Mouse (Mus musculus) liver, embryonic 14.5 days (tissue): Measurements from ENCODE around the gene Havcr1. TPM values are rescaled to one million over a fixed set of nuclear protein-coding genes. Genes with fewer than 3 reads are reported as not detected.

Source experiments
- ATAC-seq: fragments of 200-750 bp; cut with Nextera tagmentation; 2 replicates; pipeline ENCODE4 v1.8.0; 2017; ENCODE audit warnings: moderate number of reproducible peaks, mild to moderate bottlenecking, moderate library complexity; ENCODE audit not compliant: insufficient read depth
- DNase-seq, 3 experiments: peaks; one replicate each; pipeline ENCODE4 v3.0.0-alpha.2; 2012 to 2013; ENCODE audit warnings: low read depth in 3 of 3, low spot score in 3 of 3
- H3K27ac ChIP-seq: fragments of 300-500 bp; sonication (generic); 2 replicates; pipeline ENCODE4 v1.5.1; 2014; ENCODE audit warnings: moderate library complexity, mild to moderate bottlenecking, control low read depth, inconsistent platforms
- H3K27me3 ChIP-seq: fragments of 300-500 bp; sonication (generic); 2 replicates; pipeline ENCODE4 v1.6.1; 2014; ENCODE audit warnings: mild to moderate bottlenecking, low read length, moderate library complexity; ENCODE audit not compliant: control insufficient read depth, insufficient read depth
- H3K36me3 ChIP-seq: fragments of 300-500 bp; sonication (generic); replicated peaks from 2 replicates; pipeline ENCODE4 v1.6.1; 2014; ENCODE audit warnings: low read depth; ENCODE audit not compliant: control insufficient read depth, insufficient read depth
- H3K4me1 ChIP-seq, 2 experiments: fragments of 200-500 bp in 1 of 2; fragments of 300-500 bp in 1 of 2; sonication (generic) in 1 of 2; replicated peaks; 2 replicates each; pipeline ENCODE4 v1.6.1; 2012 to 2014; ENCODE audit warnings: antibody characterized with exemption in 1 of 2, inconsistent platforms in 1 of 2, low read length in 1 of 2; ENCODE audit not compliant: control insufficient read depth in 2 of 2, insufficient read depth in 2 of 2
- H3K4me2 ChIP-seq: fragments of 300-500 bp; sonication (generic); 2 replicates; pipeline ENCODE4 v1.6.1; 2014; ENCODE audit warnings: low read depth, mild to moderate bottlenecking, control low read depth, moderate library complexity
- H3K4me3 ChIP-seq, 2 experiments: fragments of 200-500 bp in 1 of 2; fragments of 300-500 bp in 1 of 2; sonication (generic) in 1 of 2; 2 replicates each; pipeline ENCODE4 v1.5.1; 2012 to 2014; ENCODE audit warnings: low read depth in 2 of 2, low read length in 2 of 2, mild to moderate bottlenecking in 2 of 2, control low read depth in 1 of 2, inconsistent platforms in 1 of 2, moderate library complexity in 1 of 2; ENCODE audit not compliant: insufficient read depth in 1 of 2
- H3K9ac ChIP-seq: fragments of 300-500 bp; sonication (generic); replicated peaks from 2 replicates; pipeline ENCODE4 v1.6.1; 2014; ENCODE audit warnings: mild to moderate bottlenecking, control low read depth, moderate library complexity
- H3K9me3 ChIP-seq: fragments of 300-500 bp; sonication (generic); 2 replicates; pipeline ENCODE4 v1.6.1; 2016; ENCODE audit warnings: low read length, mixed read lengths; ENCODE audit not compliant: control insufficient read depth
- CTCF ChIP-seq: IDR thresholded peaks from 2 replicates; pipeline ENCODE4 v1.5.1; 2016; ENCODE audit warnings: antibody characterized with exemption, low read depth, control low read depth
- EP300 ChIP-seq: IDR thresholded peaks from 2 replicates; pipeline ENCODE4 v1.6.1; 2016; ENCODE audit warnings: antibody characterized with exemption, low read depth
- WGBS: fragments of 180-500 bp; shearing (Covaris S2); extraction: QIAGEN DNeasy Blood & Tissue Kit; methylation state at CpG from one replicate; pipeline ENCODE4 v1.1.7; 2014; ENCODE audit not compliant: insufficient replicate concordance; 5-methylcytosine and 5-hydroxymethylcytosine counted together
- polyA plus RNA-seq, 2 experiments: library from polyadenylated mRNA; depleted of rRNA in 1 of 2; stranded (reverse) in 1 of 2; unstranded in 1 of 2; fragments of >200 nt; fragmentation: Nextera tagmentation in 1 of 2; extraction: Ambion mirVana in 1 of 2; gene quantifications; 2 replicates each; pipeline versions ENCODE4 v1.2.1 to v1.2.3; 2012 to 2014

Havcr1 gene
- polyA plus RNA-seq, 2 experiments = not detected

DNA sequence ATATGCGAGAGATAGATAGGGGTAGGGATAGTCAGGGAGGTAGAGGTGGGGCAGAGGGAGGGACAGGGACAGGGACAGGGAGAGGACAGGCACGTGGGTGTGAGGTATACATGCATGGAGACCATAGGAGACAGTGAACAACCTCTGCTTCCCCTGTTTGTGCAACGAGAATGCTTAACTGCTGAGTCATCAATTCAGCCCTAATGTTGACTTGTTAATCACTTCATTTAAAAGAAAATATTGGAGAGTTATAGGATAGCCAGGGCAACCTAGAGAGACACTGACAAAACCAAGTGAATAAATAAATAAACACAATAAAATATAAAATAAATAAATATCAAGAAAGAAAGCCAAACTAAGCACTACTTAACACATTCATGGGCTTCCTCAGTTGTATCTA, 42.0 kb downstream of the Havcr1 start:
- no peak overlapping the region for H3K9ac ChIP-seq
- no peaks in the 10 kb centered on the region for H3K36me3 ChIP-seq
- H3K27me3 ChIP-seq = no peaks in the 10 kb centered on the region
- TF ChIP-seq EP300 = no peak
- no peak for TF ChIP-seq CTCF
- H3K4me2 ChIP-seq = no peak overlapping the region
- H3K9me3 ChIP-seq = no peaks in the 10 kb centered on the region
- no peak for ATAC-seq
- no peak overlapping the region for H3K27ac ChIP-seq
- no peak overlapping the region for H3K4me3 ChIP-seq
- DNase-seq = no peak
- 47% methylated on average over 3 of the region's 3 CpGs for WGBS
- no peaks in the 10 kb centered on the region for H3K4me1 ChIP-seq

- DNase-seq = no peak
- no peak overlapping the region for H3K4me2 ChIP-seq
- 56% methylated on average over 2 of the region's 2 CpGs for WGBS
- H3K4me1 ChIP-seq = no peaks in the 10 kb centered on the region
- no peaks in the 10 kb centered on the region for H3K27me3 ChIP-seq
- ATAC-seq = no peak
- TF ChIP-seq EP300 (no peak), CTCF (no peak)
- H3K9ac ChIP-seq = no peak overlapping the region
- no peak overlapping the region for H3K4me3 ChIP-seq
- no peaks in the 10 kb centered on the region for H3K9me3 ChIP-seq
- H3K27ac ChIP-seq = no peak overlapping the region
- no peaks in the 10 kb centered on the region for H3K36me3 ChIP-seq
Measured at GRCm38 (mm10) chr11:46779811-46780210, 44.9 kb downstream of the Havcr1 start.

- Histone ChIP-seq H3K27me3 (no peaks in the 10 kb centered on the region), H3K4me3 (no peak overlapping the region), H3K4me1 (no peaks in the 10 kb centered on the region), H3K4me2 (no peak overlapping the region), H3K36me3 (no peaks in the 10 kb centered on the region), H3K27ac (no peak overlapping the region), H3K9ac (no peak overlapping the region), H3K9me3 (no peaks in the 10 kb centered on the region)
- TF ChIP-seq EP300 (no peak), CTCF (no peak)
- DNase-seq (no peak), ATAC-seq (no peak)
- 70% methylated on average over 2 of the region's 2 CpGs for WGBS
Measured at GRCm38 (mm10) chr11:46804440-46804839, 69.6 kb downstream of the Havcr1 start.

DNA sequence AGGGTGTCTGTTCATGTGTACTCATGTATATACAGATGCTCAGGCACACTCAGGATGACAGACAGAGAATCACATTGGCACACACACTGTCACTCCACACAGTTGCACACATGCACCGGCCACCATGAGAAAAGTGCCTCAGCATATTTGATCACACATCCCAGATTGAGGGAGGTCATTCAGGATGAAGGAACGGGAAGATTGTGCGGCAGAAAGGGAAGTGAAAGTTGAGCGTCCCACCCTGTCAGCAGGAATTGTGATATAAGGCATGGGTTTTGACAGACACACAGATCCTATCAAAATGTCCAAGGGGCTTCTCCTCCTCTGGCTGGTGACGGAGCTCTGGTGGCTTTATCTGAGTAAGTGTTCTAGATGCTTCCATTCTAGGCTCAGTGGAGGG, 75.6 kb downstream of the Havcr1 start, which contains the start of gene Timd4:
Gene Timd4, plus strand, starts transcription at position 290 of the 400 bp plus-strand sequence.
- 38% methylated on average over 5 of the region's 5 CpGs for WGBS
- H3K9me3 ChIP-seq = no peaks in the 10 kb centered on the region
- TF ChIP-seq CTCF (no peak), EP300 (no peak)
- H3K4me3 ChIP-seq = no peak within 1 kb of the TSS
- DNase-seq (no peak), ATAC-seq (no peak)
- no peak within 1 kb of the TSS for H3K9ac ChIP-seq
- no peaks in the 10 kb centered on the region for H3K36me3 ChIP-seq
- no peak within 1 kb of the TSS for H3K27ac ChIP-seq
- no peak within 1 kb of the TSS for H3K4me2 ChIP-seq
- H3K4me1 ChIP-seq = no peaks in the 10 kb centered on the region
- H3K27me3 ChIP-seq = no peaks in the 10 kb centered on the region

DNA sequence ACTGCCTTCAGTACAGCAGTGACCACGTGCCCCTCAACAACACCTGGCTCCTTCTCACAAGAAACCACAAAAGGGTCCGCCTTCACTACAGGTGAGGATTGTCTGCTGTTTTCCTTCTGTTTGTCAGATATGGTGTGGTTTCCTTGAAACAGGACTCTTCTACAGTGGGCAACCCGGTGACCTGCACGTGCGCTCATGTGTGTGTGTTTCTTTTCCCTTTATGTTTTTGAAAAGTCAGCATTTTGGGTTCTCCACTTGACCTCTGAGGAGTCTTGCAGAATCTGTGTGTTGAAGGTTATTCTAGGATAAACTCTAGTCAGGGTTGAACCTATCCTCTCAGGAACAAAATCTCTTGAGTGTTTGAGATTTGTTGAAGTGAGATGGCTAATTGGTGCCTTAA, 82.8 kb downstream of the Havcr1 start:
- H3K4me2 ChIP-seq = no peak overlapping the region
- 57% methylated on average over 5 of the region's 5 CpGs for WGBS
- no peaks in the 10 kb centered on the region for H3K9me3 ChIP-seq
- no peaks in the 10 kb centered on the region for H3K36me3 ChIP-seq
- DNase-seq (no peak), ATAC-seq (no peak)
- no peak overlapping the region for H3K9ac ChIP-seq
- no peak overlapping the region for H3K4me3 ChIP-seq
- no peaks in the 10 kb centered on the region for H3K4me1 ChIP-seq
- no peak overlapping the region for H3K27ac ChIP-seq
- H3K27me3 ChIP-seq = no peaks in the 10 kb centered on the region
- TF ChIP-seq EP300 (no peak), CTCF (no peak)
